Mouse (Mus musculus) spleen, postnatal 14 days (tissue): ENCODE results near the gene Gm9903.

Experiments used
- DNase-seq, 2 experiments: peaks; one replicate each; pipeline ENCODE4 v3.0.0; 2021 to 2022; ENCODE audit warnings: low spot score in 2 of 2

Gene Gm9903

DNA sequence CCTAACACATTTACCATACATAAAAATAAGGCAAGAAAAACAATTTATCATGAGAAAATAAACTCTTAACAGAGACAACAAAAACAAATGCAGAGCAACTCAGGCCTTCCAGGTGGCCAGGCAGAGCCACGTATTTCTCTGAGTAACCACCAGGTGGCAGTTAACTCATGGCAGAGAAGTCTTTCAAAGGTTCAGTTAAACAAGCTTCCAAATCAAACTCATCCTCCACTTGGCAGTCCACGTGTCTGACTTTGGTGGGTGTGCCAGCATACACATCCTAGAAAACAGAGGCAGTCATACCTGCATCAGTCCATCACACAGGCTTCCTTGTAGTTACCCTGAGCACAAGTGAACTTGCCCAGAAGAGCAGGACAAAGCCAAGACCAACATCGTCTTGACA is 10.9 kb downstream of the Gm9903 start:
- DNase-seq, result peak in 1 of 2 experiments; percentile 38

DNA sequence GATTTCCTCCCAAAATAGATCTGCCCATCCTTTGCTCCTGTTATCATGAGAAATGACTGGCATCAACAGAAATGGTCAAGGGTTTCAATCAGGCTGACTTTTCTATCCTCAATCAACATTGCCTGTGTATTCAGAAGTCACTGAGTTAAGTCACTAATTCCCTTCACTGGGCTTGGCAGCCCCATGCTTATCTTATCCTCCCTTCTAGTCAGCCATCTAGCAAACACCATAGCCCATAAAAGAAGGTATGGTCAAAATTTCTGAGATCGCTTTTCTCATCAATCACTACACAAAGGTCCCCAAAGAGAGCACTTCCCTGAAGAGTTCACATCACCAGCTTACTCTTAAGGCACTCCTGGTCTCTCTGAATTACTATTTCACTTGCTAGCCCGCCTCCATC is 21.3 kb downstream of the Gm9903 start:
- DNase-seq, result no peak

DNA sequence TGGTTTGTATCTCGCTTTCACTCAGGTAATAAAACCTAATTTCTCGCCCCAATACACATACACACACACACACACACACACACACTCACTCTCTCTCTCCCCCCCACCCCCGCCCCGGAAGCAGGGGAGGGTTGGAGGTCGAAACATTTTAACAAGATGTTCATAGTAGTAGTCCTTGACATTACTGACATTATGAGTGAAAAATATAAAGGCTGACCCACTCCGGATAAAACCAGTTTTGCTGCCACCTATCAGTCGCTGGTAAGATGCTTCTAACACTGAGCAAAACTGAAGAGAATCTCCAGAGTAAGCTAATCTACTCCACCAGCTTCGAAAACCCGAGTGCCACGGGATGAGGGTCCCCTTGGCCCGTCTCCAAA is 21.8 kb downstream of the Gm9903 start:
- DNase-seq, result no peak

DNA sequence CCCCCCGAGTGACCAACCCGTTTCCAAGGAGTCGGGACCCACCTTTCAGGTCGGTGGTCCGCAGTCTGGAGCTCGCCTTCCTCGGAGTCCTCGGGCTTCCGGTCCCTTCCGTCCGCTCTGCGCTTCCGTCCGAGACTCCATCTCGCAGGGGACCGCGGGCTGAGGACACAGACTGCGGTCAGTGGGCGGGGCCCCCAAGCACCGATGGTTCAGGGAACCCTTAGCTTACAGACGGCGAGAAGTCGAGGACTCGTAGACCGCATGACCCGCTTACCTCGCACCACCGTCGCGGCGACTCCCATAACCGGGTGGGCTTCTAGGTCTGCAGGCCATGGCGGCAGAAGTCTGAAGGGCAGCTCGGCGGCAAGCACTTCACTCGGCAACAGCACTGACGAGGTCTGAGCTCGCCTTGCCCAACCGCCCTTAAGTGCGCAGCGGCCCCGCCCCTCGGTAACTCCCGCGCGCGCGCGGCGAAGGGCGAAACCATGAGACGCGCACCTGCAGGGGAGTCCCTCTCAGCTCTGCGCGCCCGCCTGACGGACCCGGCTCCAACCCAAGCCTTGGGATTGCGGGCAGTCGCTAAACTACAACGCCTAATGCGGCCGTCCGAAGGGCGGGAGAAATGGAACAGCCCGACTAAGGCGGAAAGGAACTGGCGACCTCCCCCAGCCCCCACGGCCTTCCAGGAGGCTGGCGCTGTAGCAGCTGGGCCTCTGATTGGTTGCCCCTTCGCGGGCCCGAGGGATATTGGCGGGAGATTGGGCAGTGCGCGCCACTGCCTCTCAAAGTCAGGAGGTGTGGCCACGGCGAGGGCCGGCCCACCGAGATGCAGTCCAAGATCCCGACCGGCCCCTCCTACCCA is 22.4 kb downstream of the Gm9903 start, which contains the start of gene Slbp:
Slbp (minus strand) TSS at position 654 of the 862 bp plus-strand sequence.
- DNase-seq, result peak; percentile 88 to 92

DNA sequence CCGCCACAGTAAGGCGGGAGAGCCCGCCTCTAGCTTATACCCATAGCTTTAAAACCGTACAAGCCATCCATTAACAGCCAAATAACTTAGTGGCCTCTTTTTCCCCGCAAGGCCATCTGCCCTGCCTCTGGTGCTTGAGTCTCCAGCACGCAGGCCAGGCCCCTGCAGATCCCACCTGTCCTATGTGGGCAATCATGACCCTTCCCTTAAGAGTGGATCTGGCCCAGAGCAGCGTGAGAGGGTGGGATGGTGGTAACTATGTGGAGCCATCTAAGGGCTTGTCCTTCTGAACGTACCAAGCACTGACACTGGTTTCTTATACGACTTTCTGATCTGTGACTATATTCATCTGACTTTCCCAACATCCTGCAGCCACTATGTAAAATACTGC is 23.1 kb downstream of the Gm9903 start:
- no peak for DNase-seq

DNA sequence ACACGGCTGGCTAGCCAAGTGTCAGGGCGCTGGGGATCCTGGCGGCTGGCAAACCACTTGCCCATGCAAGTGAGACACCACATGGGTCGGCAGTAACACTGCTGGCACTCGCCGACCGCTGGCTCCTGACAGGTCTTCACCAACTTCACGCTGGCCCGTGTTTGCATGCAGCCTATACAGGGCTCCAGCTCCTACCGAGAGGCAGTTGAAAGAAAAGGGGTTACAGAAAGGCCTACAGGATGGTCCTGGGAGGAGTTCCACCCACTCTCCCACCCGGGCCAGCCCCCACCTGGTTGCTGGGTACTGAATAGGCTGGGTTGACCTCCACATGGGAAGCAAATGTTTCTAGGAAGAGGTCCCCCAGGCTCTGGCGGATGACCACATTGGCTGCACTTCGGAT is 24.7 kb downstream of the Gm9903 start:
- DNase-seq, result no peak

DNA sequence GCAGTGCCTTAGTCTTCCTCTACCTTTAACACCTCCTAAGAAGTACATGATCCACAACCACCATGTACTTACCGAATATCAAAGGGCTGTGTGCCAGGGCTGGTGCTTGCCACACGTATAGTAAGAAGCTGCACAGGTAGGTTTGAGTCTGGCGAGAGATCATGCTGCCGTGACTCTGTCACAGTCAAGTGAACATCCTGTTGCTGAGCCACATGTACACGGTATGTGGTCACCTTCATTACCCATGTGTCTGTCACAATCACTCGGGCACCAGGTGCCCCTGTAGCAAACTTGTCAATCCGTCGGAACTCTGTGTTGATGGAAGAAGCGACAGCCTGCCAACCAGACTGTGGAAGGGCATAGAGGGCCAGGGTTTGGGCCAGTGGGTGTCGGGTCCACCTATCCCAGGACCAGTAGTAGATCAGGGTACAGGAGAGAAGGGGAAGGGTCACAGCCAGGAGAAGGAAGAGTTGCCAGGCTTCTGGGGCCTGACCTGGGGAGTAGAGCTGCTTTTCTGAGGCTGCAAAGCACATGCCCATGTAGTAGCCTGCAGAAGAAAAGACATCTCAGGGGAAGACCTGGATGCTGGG is 25.6 kb downstream of the Gm9903 start:
- DNase-seq, result no peak

DNA sequence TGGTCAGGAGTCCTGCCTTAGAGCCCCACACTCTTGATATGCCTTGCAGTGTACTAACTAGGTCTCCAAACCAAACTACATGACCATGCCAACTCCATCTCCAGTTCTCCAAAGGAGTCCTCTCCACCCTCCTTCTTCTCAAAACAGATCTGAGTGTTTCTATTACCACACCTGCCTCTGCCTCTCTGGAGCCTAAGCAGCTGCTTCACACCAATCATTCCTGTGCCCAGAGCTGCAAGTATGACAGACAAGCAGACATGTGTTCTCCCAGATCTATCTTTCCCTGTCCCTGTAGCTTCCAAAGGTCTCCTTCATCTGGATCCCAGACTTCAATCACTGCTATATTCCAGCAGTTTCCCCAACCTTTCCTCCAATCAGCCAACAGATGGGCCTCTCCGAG is 27.0 kb downstream of the Gm9903 start:
- DNase-seq, result no peak

DNA sequence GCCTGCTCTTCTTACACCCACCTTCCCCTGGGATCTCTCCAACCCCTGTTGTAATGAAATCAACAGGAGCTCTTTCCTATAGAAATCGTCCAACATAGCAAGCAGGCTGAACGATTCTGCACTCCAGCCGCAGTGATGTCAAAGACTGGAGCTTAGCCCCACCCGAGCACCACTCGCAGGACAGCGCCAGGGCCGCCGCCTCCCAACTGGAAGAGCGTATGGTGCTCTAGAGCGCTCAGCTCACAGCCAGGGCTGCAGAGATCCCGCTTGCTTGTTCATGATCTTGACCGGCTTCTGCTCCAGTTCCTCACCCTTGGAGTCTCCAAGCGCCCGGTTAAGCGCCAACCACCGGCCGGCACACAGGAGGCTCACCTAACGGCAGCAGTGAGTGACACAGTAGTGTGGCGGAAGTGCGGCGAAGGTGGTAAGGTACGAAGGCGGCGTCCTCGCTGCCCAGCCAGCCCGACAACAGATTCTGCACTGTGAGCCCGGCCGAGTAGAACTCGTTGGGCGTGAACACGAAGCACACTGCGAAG is 27.6 kb downstream of the Gm9903 start:
- DNase-seq, result peak in 1 of 2 experiments; percentile 73

DNA sequence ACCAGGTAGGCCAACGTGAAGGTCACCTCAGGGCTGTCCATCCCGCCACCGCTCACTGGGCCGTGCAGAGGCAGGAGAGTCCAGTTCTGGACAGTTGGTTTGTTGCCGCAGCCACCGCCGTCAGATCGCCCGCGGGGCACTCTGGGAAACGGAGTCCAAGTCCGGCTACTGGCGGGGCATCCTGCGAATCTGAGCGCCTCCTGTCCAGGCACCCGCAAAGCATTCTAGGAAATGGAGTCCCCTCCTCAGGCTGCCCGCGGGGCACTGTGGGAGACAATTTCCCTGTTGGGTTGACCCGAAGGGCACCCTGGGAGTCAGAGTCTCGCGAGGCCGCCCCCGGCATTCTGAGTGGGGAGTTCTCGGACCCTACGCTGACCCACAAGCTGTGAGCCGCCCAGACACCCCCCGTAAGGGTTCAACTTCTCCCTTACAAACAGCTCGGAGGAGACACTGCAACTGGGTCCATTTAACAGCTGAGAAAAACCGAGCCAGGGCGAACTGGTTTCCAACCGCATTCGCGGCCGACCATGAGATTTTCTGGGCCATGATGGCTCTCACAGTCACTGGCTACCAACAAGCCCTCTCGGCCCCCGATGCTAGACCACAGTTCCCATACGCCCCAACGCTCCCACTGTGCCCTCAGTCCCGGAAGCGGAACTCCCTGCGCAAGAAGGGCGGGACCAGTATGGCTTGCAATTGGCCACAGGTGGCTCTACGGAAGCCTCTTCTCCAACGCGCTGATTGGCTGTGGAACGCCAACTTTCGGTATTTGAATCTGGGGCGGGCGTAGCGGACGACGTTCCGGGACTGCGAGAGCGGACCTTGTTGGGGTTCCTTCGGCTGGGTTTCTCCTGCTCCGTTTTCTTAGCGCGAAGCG is 28.3 kb downstream of the Gm9903 start, which contains the start of the genes Tacc3 and Tmem129:
Tacc3 (plus strand) TSS at position 342 of the 877 bp plus-strand sequence.
Tmem129 (minus strand) TSS at position 630 of the 877 bp plus-strand sequence.
- DNase-seq, result peak; percentile 90 to 93

DNA sequence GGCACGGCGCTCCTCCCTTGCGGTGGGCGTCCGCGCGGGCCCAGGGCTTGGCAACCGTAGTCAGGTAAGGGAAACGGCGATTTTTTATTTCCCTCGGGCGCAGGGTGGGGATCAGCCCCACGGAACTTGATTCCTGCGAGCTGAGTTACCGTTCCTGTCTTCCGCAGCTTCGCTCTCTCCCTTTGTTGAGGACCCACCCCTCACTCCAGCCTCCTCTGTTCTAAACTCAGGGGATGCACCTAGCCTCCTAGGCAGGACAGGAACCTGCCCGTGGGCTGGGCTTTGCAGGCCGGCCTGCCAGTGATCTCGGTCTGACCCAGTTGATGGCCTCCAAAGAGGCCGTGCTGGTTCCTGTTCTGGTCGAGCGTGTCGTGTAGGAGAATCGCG is 28.9 kb downstream of the Gm9903 start:
- peak in 1 of 2 experiments; percentile 18 for DNase-seq

DNA sequence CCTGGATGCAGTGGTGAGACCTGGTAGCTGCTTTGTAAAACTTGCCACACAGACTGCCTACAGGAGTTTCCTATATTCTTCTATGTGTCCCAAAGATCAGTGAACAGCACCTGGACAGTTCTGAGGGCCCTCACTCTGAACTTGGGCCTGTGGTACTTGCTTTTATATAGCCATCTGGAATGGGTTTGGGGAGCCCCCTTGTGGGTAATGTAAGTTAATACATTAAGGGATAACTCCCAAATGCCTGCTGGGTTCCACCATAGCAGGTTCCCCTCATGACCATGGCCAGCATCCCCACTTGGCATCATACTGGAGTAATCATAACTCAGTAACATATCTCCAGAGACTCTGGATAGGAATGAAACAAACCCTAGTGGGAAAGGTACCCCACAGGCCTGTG is 38.5 kb downstream of the Gm9903 start:
- DNase-seq, result peak in 1 of 2 experiments; percentile 24

DNA sequence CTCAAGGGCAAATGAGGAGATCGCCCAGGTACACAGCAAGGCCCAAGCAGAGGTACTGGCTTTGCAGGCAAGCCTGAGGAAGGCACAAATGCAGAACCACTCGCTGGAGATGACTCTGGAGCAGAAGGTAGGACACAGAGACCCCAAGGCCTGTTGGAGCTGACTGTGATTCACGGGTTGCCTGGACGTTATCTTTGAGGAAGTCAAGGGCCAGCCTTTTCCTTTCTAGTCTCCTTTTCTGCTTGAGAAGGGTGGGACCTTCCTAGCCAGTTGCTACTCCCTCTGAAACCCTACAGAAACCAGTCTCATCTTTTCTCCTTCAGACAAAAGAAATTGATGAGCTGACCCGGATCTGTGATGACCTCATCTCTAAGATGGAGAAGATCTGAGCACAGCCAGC is 41.9 kb downstream of the Gm9903 start:
- DNase-seq, result no peak

DNA sequence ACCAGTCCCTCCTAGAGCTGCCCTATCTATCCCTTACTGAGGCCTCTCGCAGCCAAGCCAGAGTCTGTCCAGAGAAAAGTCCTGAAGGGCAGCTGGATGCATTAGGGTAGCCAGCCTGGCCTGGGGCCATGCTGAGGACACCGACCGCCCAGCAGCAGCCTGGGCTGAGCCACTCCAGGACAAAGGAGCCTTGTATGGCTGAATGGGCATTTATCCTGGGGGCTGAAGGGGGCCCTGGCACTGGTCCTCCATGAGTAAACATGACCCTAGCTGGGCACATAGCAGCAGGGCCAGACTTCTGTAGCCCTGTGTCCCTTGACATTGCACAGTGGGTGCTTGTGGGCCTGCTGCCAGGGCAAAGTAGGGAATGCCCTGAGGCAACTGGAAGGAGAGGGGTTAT is 44.7 kb downstream of the Gm9903 start:
- DNase-seq, result no peak

DNA sequence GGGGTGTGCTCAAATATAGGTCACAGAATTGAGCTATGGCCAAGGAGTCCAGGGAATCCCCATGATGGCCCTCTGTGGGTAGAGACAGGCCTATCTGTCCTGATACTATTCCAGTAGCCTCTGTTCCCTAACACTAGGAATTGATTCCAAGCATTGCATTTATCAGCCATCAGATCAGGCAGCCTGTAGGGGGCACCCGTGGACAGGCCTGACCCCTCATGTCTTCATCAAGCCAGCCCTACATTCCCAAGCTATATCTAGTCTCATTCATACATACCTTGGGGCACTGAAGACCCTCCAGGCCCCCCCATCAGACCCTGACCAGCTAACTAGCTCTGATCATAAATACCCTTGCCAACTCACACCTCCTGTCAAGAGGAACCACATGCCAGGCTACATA is 46.2 kb downstream of the Gm9903 start:
- peak in 1 of 2 experiments; percentile 31 for DNase-seq

DNA sequence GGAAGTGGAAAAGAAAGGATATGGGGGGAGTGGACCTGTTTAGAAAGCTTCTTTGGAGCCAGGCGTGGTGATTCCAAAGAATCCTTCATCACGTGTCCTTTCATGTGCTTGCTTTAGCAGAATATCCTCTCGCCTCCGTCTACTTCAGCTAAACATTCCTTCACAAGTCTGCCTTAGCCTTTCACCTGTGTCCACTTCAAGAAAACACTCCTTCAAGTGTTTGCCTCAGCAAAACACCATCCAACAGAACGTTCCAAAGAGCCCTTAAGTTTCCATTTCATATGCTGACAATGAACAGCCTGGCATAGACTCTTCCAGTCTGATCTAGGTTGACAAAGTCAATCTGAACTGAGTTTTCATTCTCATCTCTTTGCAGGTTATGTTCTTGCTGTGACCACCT is 48.5 kb downstream of the Gm9903 start:
- no peak for DNase-seq

DNA sequence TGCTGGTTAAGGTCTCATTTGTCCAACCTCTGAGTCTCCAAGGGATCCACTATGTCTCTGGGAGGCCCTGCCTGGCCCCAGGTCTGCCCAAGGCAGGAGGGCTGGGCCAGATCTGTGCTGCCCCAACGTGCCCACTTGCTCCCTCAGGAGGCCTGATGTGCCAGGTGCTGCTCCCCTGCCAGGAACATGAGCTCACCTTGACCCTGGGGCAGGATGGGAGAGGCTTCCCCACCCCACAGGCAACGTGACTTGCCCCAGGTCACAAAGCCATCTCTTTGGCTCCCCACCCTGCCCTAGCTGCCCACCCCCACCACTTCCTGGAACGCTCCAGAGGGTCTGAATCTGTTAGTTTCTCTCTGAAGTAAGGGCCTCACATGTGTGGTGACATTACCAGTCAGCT is 51.3 kb downstream of the Gm9903 start:
- no peak for DNase-seq
